Mouse (Mus musculus) limb, embryonic 14.5 days (tissue): ENCODE measurements around the gene Ppp2r5e. TPM values are rescaled to one million over a fixed set of nuclear protein-coding genes. Genes with fewer than 3 reads are reported as not detected.

Experiments
- ATAC-seq: fragments of 200-750 bp; cut with Nextera tagmentation; 2 replicates; pipeline ENCODE4 v1.8.0; 2017; ENCODE audit warnings: low read depth, moderate number of reproducible peaks, moderate TSS enrichment; ENCODE audit not compliant: low FRiP score
- DNase-seq: peaks from one replicate; pipeline ENCODE4 v3.0.0-alpha.2; 2015; ENCODE audit warnings: low spot score
- H3K27ac ChIP-seq: fragments of 300-500 bp; sonication (generic); replicated peaks from 2 replicates; pipeline ENCODE4 v1.5.1; 2014; ENCODE audit warnings: low read depth, mild to moderate bottlenecking, low read length, moderate library complexity, mixed read lengths
- H3K27me3 ChIP-seq: fragments of 300-500 bp; sonication (generic); 2 replicates; pipeline ENCODE4 v1.6.1; 2014; ENCODE audit warnings: low read length, mixed read lengths; ENCODE audit not compliant: control insufficient read depth, insufficient read depth
- H3K36me3 ChIP-seq: fragments of 300-500 bp; sonication (generic); 2 replicates; pipeline ENCODE4 v1.6.1; 2014; ENCODE audit warnings: mild to moderate bottlenecking, low read length, moderate library complexity, mixed read lengths; ENCODE audit not compliant: control insufficient read depth, insufficient read depth
- H3K4me1 ChIP-seq: fragments of 300-500 bp; sonication (generic); 2 replicates; pipeline ENCODE4 v1.6.1; 2014; ENCODE audit warnings: antibody characterized with exemption, low read length, mixed read lengths; ENCODE audit not compliant: control insufficient read depth, insufficient read depth
- H3K4me2 ChIP-seq: fragments of 300-500 bp; sonication (generic); replicated peaks from 2 replicates; pipeline ENCODE4 v1.6.1; 2014; ENCODE audit warnings: low read depth, mild to moderate bottlenecking, low read length, moderate library complexity; ENCODE audit not compliant: severe bottlenecking
- H3K4me3 ChIP-seq: fragments of 300-500 bp; sonication (generic); replicated peaks from 2 replicates; pipeline ENCODE4 v1.5.1; 2014; ENCODE audit warnings: low read length
- H3K9ac ChIP-seq: fragments of 300-500 bp; sonication (generic); 2 replicates; pipeline ENCODE4 v1.6.1; 2014; ENCODE audit warnings: mild to moderate bottlenecking, low read depth, low read length, moderate library complexity; ENCODE audit not compliant: severe bottlenecking
- H3K9me3 ChIP-seq: fragments of 300-500 bp; sonication (generic); 2 replicates; pipeline ENCODE4 v1.6.1; 2016; ENCODE audit warnings: low read length; ENCODE audit not compliant: control insufficient read depth
- POLR2A ChIP-seq: fragments of 200-500 bp; IDR thresholded peaks from 2 replicates; pipeline ENCODE4 v1.8.0; 2012; ENCODE audit warnings: inconsistent platforms, mild to moderate bottlenecking, moderate library complexity, borderline replicate concordance; ENCODE audit not compliant: insufficient read depth, insufficient read length; ENCODE audit errors: extremely low read depth
- WGBS: fragments of 180-500 bp; shearing (Covaris S2); extraction: QIAGEN DNeasy Blood & Tissue Kit; methylation state at CpG from one replicate; pipeline ENCODE4 v1.1.7; 2014; 5-methylcytosine and 5-hydroxymethylcytosine counted together
- polyA plus RNA-seq, 2 experiments: library from polyadenylated mRNA; depleted of rRNA in 1 of 2; stranded (reverse) in 1 of 2; unstranded in 1 of 2; fragments of >200 nt; fragmentation: Nextera tagmentation in 1 of 2; extraction: Ambion mirVana in 1 of 2; gene quantifications; 2 replicates each; pipeline versions ENCODE4 v1.2.1 to v1.2.3; 2012 to 2014

Ppp2r5e gene
- polyA plus RNA-seq, 2 experiments, result 17.6 to 27.3 TPM

DNA sequence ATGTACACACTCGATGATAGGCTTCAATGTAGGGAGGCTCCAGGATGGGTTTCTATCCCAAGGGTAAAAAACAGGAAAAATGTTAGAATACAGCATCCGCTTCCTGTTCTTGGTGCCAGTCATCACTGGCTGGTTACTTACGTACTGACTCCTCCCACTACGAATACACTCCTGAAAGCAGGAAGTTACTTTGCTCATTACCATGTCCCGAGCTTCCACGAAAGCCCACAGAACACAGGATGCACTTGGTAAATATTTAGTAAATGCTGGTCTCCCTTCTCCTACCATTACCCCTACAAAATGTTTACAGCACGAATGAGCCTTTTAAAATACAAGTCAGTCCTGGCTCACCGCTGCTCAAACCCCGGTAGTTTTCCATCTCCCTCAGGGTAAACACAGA lies 183.1 kb downstream of the Ppp2r5e start:
- TF ChIP-seq POLR2A, result no peak
- ATAC-seq (no peak), DNase-seq (no peak)
- H3K27me3 ChIP-seq, result no peaks in the 10 kb centered on the region
- H3K4me2 ChIP-seq, result no peak overlapping the region
- no peaks in the 10 kb centered on the region for H3K9me3 ChIP-seq
- no peak overlapping the region for H3K9ac ChIP-seq
- H3K4me3 ChIP-seq, result no peak overlapping the region
- WGBS, result 63% methylated on average over 9 of the region's 9 CpGs
- H3K27ac ChIP-seq, result no peak overlapping the region
- no peaks in the 10 kb centered on the region for H3K4me1 ChIP-seq
- H3K36me3 ChIP-seq, result no peaks in the 10 kb centered on the region

Other genes with a start within 250 kb of the Ppp2r5e start
- not detected in 2 replicates for gene Gphb5, start 179.5 kb downstream of the Ppp2r5e start, polyA plus RNA-seq (2012; rRNA removed)
- gene Gphb5, start 179.5 kb downstream of the Ppp2r5e start, polyA plus RNA-seq (2014; fragmentation: Nextera tagmentation; extraction: Ambion mirVana), result not detected in 2 replicates
- 7.3 and 8.9 TPM in 2 replicates for gene Wdr89, start 73.3 kb upstream of the Ppp2r5e start, polyA plus RNA-seq (2012; rRNA removed)
- gene Wdr89, start 73.3 kb upstream of the Ppp2r5e start, polyA plus RNA-seq (2014; fragmentation: Nextera tagmentation; extraction: Ambion mirVana), result 10.2 and 11.3 TPM in 2 replicates
- gene Sgpp1, start 139.5 kb upstream of the Ppp2r5e start, polyA plus RNA-seq (2012; rRNA removed), result 18.4 and 22.4 TPM in 2 replicates
- gene Sgpp1, start 139.5 kb upstream of the Ppp2r5e start, polyA plus RNA-seq (2014; fragmentation: Nextera tagmentation; extraction: Ambion mirVana), result 29.4 and 36.8 TPM in 2 replicates
- gene Syne2, start 221.9 kb upstream of the Ppp2r5e start, polyA plus RNA-seq (2012; rRNA removed), result 46.4 and 48.0 TPM in 2 replicates
- gene Syne2, start 221.9 kb upstream of the Ppp2r5e start, polyA plus RNA-seq (2014; fragmentation: Nextera tagmentation; extraction: Ambion mirVana), result 41.5 and 51.1 TPM in 2 replicates